Mouse (Mus musculus): ENCODE data around the gene Fras1. TPM values are rescaled to one million over a fixed set of nuclear protein-coding genes. Genes with fewer than 3 reads are reported as not detected.

Gene Fras1
- total and polyA plus RNA-seq, 3 experiments = not detected

GRCm38 (mm10) chr5:96511005-96511404 lies 137.2 kb downstream of the Fras1 start:
- no peak for DNase-seq (ENCODE audit: low read depth, low spot score)
- no peak overlapping the region for H3K4me3 ChIP-seq (ENCODE audit: control insufficient read depth in 1 of 2, insufficient read depth in 1 of 2, low read depth in 2 of 2, low read length in 2 of 2)
- H3K4me1 ChIP-seq (ENCODE audit: control insufficient read depth in 1 of 2, insufficient read depth in 2 of 2, low read length in 2 of 2) = peaks cover 0 to 3% of the 10 kb centered on the region in 2 experiments; a peak in 1 of 4 replicates

DNA sequence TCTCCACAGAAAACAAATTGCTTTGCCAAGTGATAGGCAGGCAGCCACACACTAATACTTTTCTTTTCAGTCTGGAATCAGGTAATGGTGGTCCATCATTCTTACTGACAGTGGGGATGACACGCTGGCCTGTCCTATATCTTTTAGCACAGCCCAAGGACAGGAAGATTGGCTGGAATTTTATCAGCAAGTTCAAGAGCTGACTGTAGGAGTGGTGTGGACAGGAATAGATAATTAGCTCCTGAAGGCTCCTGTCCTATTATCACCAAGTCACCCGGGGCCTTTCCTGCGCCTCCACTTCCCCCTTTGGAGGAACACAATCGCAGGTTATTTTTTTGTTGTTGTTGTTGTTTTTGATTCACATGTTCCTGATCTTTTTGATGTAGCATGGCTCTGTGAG lies 139.6 kb downstream of the Fras1 start:
- Histone ChIP-seq H3K27ac (ENCODE audit: control insufficient read depth, low read depth, low read length) (no peak overlapping the region), H3K4me3 (ENCODE audit: control insufficient read depth in 1 of 2, insufficient read depth in 1 of 2, low read depth in 2 of 2, low read length in 2 of 2) (no peak overlapping the region), H3K79me2 (ENCODE audit: control insufficient read depth, insufficient read depth, low read length, poor library complexity) (no peaks in the 10 kb centered on the region), H3K4me1 (ENCODE audit: control insufficient read depth in 1 of 2, insufficient read depth in 2 of 2, low read length in 2 of 2) (peaks cover 0 to 3% of the 10 kb centered on the region in 2 experiments; a peak in 1 of 4 replicates), H3K36me3 (ENCODE audit: control insufficient read depth in 1 of 2, insufficient read depth in 2 of 2, low read length in 2 of 2) (0 out of 4 replicates have a peak, but pooled peaks cover 0 to 3% of the 10 kb centered on the region in 2 experiments), H3K27me3 (ENCODE audit: control insufficient read depth in 1 of 2, insufficient read depth in 2 of 2, low read length in 2 of 2) (no peaks in the 10 kb centered on the region), H3K9ac (ENCODE audit: control insufficient read depth, low read depth, low read length, poor library complexity, severe bottlenecking) (no peak overlapping the region), H3K9me3 (replicated peaks; ENCODE audit: insufficient read depth, low read length) (no peaks in the 10 kb centered on the region)
- peak; percentile 14 for DNase-seq (ENCODE audit: low read depth, low spot score)
- no peak for TF ChIP-seq USF2 (IDR thresholded peaks at IDR 0.05; ENCODE audit: borderline replicate concordance in 1 of 2, insufficient read depth in 1 of 2, low read depth in 1 of 2, low read length in 2 of 2)
- no peak for TF ChIP-seq ZKSCAN1 (IDR thresholded peaks at IDR 0.05; ENCODE audit: low read depth, low read length)
- TF ChIP-seq ELF1 (IDR thresholded peaks at IDR 0.05; ENCODE audit: low read depth, low read length) = no peak
- no peak for TF ChIP-seq ZC3H11A (IDR thresholded peaks at IDR 0.05; ENCODE audit: low read depth, low read length)
- TF ChIP-seq MAFK (IDR thresholded peaks at IDR 0.05; ENCODE audit: borderline replicate concordance, low read depth, low read length) = no peak
- no peak for TF ChIP-seq GABPA (IDR thresholded peaks at IDR 0.05; ENCODE audit: low read depth, low read length)
- no peak for TF ChIP-seq POLR2AphosphoS5 (IDR thresholded peaks at IDR 0.05; ENCODE audit: borderline replicate concordance, low read depth, low read length)
- peak; percentile 31; the same call in 1 of the 2 replicates for TF ChIP-seq GATA1 (IDR thresholded peaks at IDR 0.05; ENCODE audit: low read depth, low read length)
- no peak for TF ChIP-seq TBP (IDR thresholded peaks at IDR 0.05; ENCODE audit: low read depth, low read length)
- TF ChIP-seq JUND (IDR thresholded peaks at IDR 0.05; ENCODE audit: low read depth, low read length) = no peak
- TF ChIP-seq UBTF (IDR thresholded peaks at IDR 0.05; ENCODE audit: borderline replicate concordance, insufficient read depth, low read depth, low read length) = no peak
- TF ChIP-seq USF1 (IDR thresholded peaks at IDR 0.05; ENCODE audit: low read depth, low read length) = no peak
- TF ChIP-seq SIN3A (IDR thresholded peaks at IDR 0.05; ENCODE audit: low read length) = no peak
- TF ChIP-seq CHD1 (IDR thresholded peaks at IDR 0.05; ENCODE audit: low read depth, low read length) = no peak
- TF ChIP-seq SMC3 (IDR thresholded peaks at IDR 0.05; ENCODE audit: low read depth, low read length) = no peak
- TF ChIP-seq EP300 (IDR thresholded peaks at IDR 0.05; ENCODE audit: low read depth in 1 of 2, low read length in 2 of 2) = peak in 1 of 2 experiments; percentile 49; a peak in 2 of 4 replicates
- TF ChIP-seq TAL1 (IDR thresholded peaks at IDR 0.05; ENCODE audit: low read length) = peak; percentile 48
- TF ChIP-seq MYC (IDR thresholded peaks at IDR 0.05; ENCODE audit: low read depth, low read length) = no peak
- no peak for TF ChIP-seq MEF2A (IDR thresholded peaks at IDR 0.05; ENCODE audit: extremely low read depth, insufficient replicate concordance, low read depth, low read length, poor library complexity, severe bottlenecking)
- no peak for TF ChIP-seq MAX (IDR thresholded peaks at IDR 0.05; ENCODE audit: low read length)
- TF ChIP-seq POLR2A (IDR thresholded peaks at IDR 0.05; ENCODE audit: control insufficient read depth in 1 of 2, insufficient read depth in 1 of 2, low read depth in 1 of 2, low read length in 2 of 2, poor library complexity in 1 of 2) = no peak
- no peak for TF ChIP-seq MAZ (IDR thresholded peaks at IDR 0.05; ENCODE audit: low read depth, low read length)
- TF ChIP-seq CHD2 (IDR thresholded peaks at IDR 0.05; ENCODE audit: low read length) = no peak
- TF ChIP-seq HCFC1 (IDR thresholded peaks at IDR 0.05; ENCODE audit: low read depth, low read length) = no peak
- TF ChIP-seq TCF12 (IDR thresholded peaks at IDR 0.05; ENCODE audit: low read depth, low read length) = peak; percentile 50
- TF ChIP-seq ETS1 (IDR thresholded peaks at IDR 0.05; ENCODE audit: low read depth, low read length) = no peak
- no peak for TF ChIP-seq NRF1 (IDR thresholded peaks at IDR 0.05; ENCODE audit: insufficient read depth, low read depth, low read length, poor library complexity, severe bottlenecking)
- TF ChIP-seq CTCF (IDR thresholded peaks at IDR 0.05 in 2 of 3, conservative IDR thresholded peaks at IDR 0.05 in 1 of 3; ENCODE audit: control insufficient read depth in 1 of 3, insufficient read depth in 1 of 3, low read depth in 2 of 3, low read length in 3 of 3, poor library complexity in 1 of 3, severe bottlenecking in 1 of 3) = no peak
- TF ChIP-seq E2F4 (IDR thresholded peaks at IDR 0.05; ENCODE audit: borderline replicate concordance, low read depth, low read length) = no peak

More at GRCm38 (mm10) chr5:96511005-96511404, 137.2 kb downstream of the Fras1 start:
- no peaks in the 10 kb centered on the region for H3K27me3 ChIP-seq (ENCODE audit: control insufficient read depth in 1 of 2, insufficient read depth in 2 of 2, low read length in 2 of 2)
- no peak overlapping the region for H3K27ac ChIP-seq (ENCODE audit: control insufficient read depth, low read depth, low read length)
- 0 out of 4 replicates have a peak, but pooled peaks cover 0 to 3% of the 10 kb centered on the region in 2 experiments for H3K36me3 ChIP-seq (ENCODE audit: control insufficient read depth in 1 of 2, insufficient read depth in 2 of 2, low read length in 2 of 2)
- no peak for TF ChIP-seq KAT2A (conservative IDR thresholded peaks at IDR 0.05; ENCODE audit: low read depth, low read length)
- TF ChIP-seq POLR2A (IDR thresholded peaks at IDR 0.05; ENCODE audit: control insufficient read depth in 1 of 2, insufficient read depth in 1 of 2, low read depth in 1 of 2, low read length in 2 of 2, poor library complexity in 1 of 2) = no peak
- no peak for TF ChIP-seq USF2 (IDR thresholded peaks at IDR 0.05; ENCODE audit: borderline replicate concordance in 1 of 2, insufficient read depth in 1 of 2, low read depth in 1 of 2, low read length in 2 of 2)
- TF ChIP-seq TBP (IDR thresholded peaks at IDR 0.05; ENCODE audit: low read depth, low read length) = no peak
- no peak for TF ChIP-seq ELF1 (IDR thresholded peaks at IDR 0.05; ENCODE audit: low read depth, low read length)
- no peak for TF ChIP-seq ZNF384 (IDR thresholded peaks at IDR 0.05; ENCODE audit: low read depth, low read length)
- no peak for TF ChIP-seq CHD1 (IDR thresholded peaks at IDR 0.05; ENCODE audit: low read depth, low read length)
- H3K9ac ChIP-seq (ENCODE audit: control insufficient read depth, low read depth, low read length, poor library complexity, severe bottlenecking) = no peak overlapping the region
- H3K9me3 ChIP-seq (replicated peaks; ENCODE audit: insufficient read depth, low read length) = no peaks in the 10 kb centered on the region
- H3K79me2 ChIP-seq (ENCODE audit: control insufficient read depth, insufficient read depth, low read length, poor library complexity) = no peaks in the 10 kb centered on the region

Data from MEL (cell line).